Mouse (Mus musculus): Measurements from ENCODE around the gene Cep135.

GRCm38 (mm10) chr5:76649897-76650296, 61.4 kb downstream of the Cep135 start:
- TF ChIP-seq CTCF (IDR thresholded peaks at IDR 0.05; ENCODE audit: control insufficient read depth, insufficient read depth, low read length) (no peak), POLR2A (IDR thresholded peaks at IDR 0.05; ENCODE audit: borderline replicate concordance, control insufficient read depth, low read depth, low read length) (no peak)
